Mouse (Mus musculus) heart, embryonic 12.5 days (tissue): ENCODE measurements around the gene Tfpt. TPM values are rescaled to one million over a fixed set of nuclear protein-coding genes. Genes with fewer than 3 reads are reported as not detected.
"Not testable (repeated sequence)": the region's sequence is repeated elsewhere in the genome, so short reads cannot be mapped to it uniquely, and the experiment has no call there.

Experiments
- ATAC-seq: fragments of 200-750 bp; cut with Nextera tagmentation; 2 replicates; pipeline ENCODE4 v1.8.0; 2017; ENCODE audit warnings: moderate TSS enrichment, moderate library complexity; ENCODE audit not compliant: insufficient number of reproducible peaks, low FRiP score
- H3K27ac ChIP-seq: fragments of 300-500 bp; sonication (generic); 2 replicates; pipeline ENCODE4 v1.5.1; 2016; ENCODE audit warnings: mild to moderate bottlenecking, moderate library complexity; ENCODE audit not compliant: poor library complexity, severe bottlenecking
- H3K27me3 ChIP-seq: fragments of 300-500 bp; sonication (generic); replicated peaks from 2 replicates; pipeline ENCODE4 v1.6.1; 2016; ENCODE audit warnings: mild to moderate bottlenecking, moderate library complexity
- H3K36me3 ChIP-seq: fragments of 300-500 bp; sonication (generic); 2 replicates; pipeline ENCODE4 v1.6.1; 2016; ENCODE audit warnings: mild to moderate bottlenecking, moderate library complexity
- H3K4me1 ChIP-seq: fragments of 300-500 bp; sonication (generic); replicated peaks from 2 replicates; pipeline ENCODE4 v1.6.1; 2016; ENCODE audit warnings: mild to moderate bottlenecking
- H3K4me2 ChIP-seq: fragments of 300-500 bp; sonication (generic); 2 replicates; pipeline ENCODE4 v1.6.1; 2016; ENCODE audit warnings: mild to moderate bottlenecking, moderate library complexity
- H3K4me3 ChIP-seq: fragments of 300-500 bp; sonication (generic); 2 replicates; pipeline ENCODE4 v1.5.1; 2016; ENCODE audit warnings: mild to moderate bottlenecking
- H3K9ac ChIP-seq: fragments of 300-500 bp; sonication (generic); 2 replicates; pipeline ENCODE4 v1.6.1; 2016; ENCODE audit warnings: mild to moderate bottlenecking, moderate library complexity
- H3K9me3 ChIP-seq: fragments of 300-500 bp; sonication (generic); replicated peaks from 2 replicates; pipeline ENCODE4 v1.6.1; 2016; ENCODE audit warnings: mild to moderate bottlenecking, moderate library complexity
- WGBS: fragments of 180-500 bp; shearing (Covaris S2); methylation state at CpG from one replicate; pipeline ENCODE4 v1.1.7; 2016; 5-methylcytosine and 5-hydroxymethylcytosine counted together
- microRNA-seq: library from miRNA; unstranded; fragments of <30 nt; microRNA quantifications from one replicate; pipeline ENCODE4, GENCODE M21; 2017
- polyA plus RNA-seq: library from polyadenylated mRNA; unstranded; fragments of >200 nt; fragmentation: Nextera tagmentation; extraction: Ambion mirVana; gene quantifications from 2 replicates; pipeline ENCODE4 v1.2.1, GENCODE M21; 2016

Tfpt gene
- polyA plus RNA-seq, 1 experiment from 2014 or later, result 18.6 TPM

- 67% methylated on average over 5 of the region's 5 CpGs for WGBS
- no peak for ATAC-seq
- Histone ChIP-seq H3K9me3 (peaks cover 5% of the 10 kb centered on the region), H3K4me2 (no peak overlapping the region), H3K4me1 (no peaks in the 10 kb centered on the region), H3K27ac (no peak overlapping the region), H3K9ac (no peak overlapping the region), H3K4me3 (no peak overlapping the region), H3K36me3 (no peaks in the 10 kb centered on the region), H3K27me3 (no peaks in the 10 kb centered on the region)
These were observed 53.2 kb downstream of the Tfpt start for GRCm38 (mm10) chr7:3576354-3577124.

DNA sequence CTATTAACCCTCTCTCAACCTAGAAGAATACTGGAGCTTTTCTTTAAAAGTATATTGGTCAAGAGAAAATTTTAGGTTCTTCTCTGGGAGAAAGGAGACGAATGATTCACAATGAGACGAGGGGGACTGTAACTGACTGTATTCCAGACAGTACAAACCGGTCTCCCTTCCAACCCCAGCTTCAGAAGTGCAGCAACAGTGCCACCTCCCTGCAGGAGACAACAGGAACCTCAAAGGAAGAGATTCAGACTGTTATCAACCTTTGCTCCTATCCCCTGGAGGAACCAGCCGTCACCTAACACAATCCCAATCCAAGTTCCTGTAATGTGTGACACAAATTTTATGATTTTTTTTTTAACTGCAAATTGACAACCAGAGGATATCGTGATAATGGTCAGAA, 55.5 kb downstream of the Tfpt start:
- no peak for ATAC-seq

GRCm38 (mm10) chr7:3571847-3572246, 57.9 kb downstream of the Tfpt start:
- ATAC-seq, result no peak

More for the DNA sequence above, 55.5 kb downstream of the Tfpt start:
- H3K4me2 ChIP-seq, result no peak overlapping the region
- no peak overlapping the region for H3K4me3 ChIP-seq
- H3K27ac ChIP-seq, result no peak overlapping the region
- WGBS, result 41% methylated on average over 5 of the region's 5 CpGs
- no peaks in the 10 kb centered on the region for H3K4me1 ChIP-seq
- H3K9ac ChIP-seq, result no peak overlapping the region
- no peaks in the 10 kb centered on the region for H3K27me3 ChIP-seq
- H3K36me3 ChIP-seq, result no peaks in the 10 kb centered on the region
- H3K9me3 ChIP-seq, result no peaks in the 10 kb centered on the region; the same call in 1 of the 2 replicates

GRCm38 (mm10) chr7:3570580-3570979, 59.1 kb downstream of the Tfpt start:
- WGBS, result 87% methylated on average over 3 of the region's 3 CpGs
- not testable (repeated sequence) for H3K36me3 ChIP-seq, H3K9me3 ChIP-seq, ATAC-seq, H3K4me1 ChIP-seq, H3K27ac ChIP-seq, H3K4me2 ChIP-seq, H3K9ac ChIP-seq, H3K4me3 ChIP-seq, H3K27me3 ChIP-seq

More at GRCm38 (mm10) chr7:3571847-3572246, 57.9 kb downstream of the Tfpt start:
- Histone ChIP-seq H3K4me2 (no peak overlapping the region), H3K4me3 (no peak overlapping the region), H3K27me3 (no peaks in the 10 kb centered on the region), H3K9ac (no peak overlapping the region), H3K36me3 (no peaks in the 10 kb centered on the region), H3K4me1 (no peaks in the 10 kb centered on the region), H3K9me3 (no peaks in the 10 kb centered on the region), H3K27ac (no peak overlapping the region)
- 83% methylated on average over 1 of the region's 1 CpGs for WGBS

Small RNA genes lying within 50 kb of the gene (microRNA-seq; reads per million reads assigned to microRNA genes)
- gene Gm25100 (not detected), gene Mir3572 (3.8 reads per million, percentile 12 among the genes with 10 or more reads in this experiment)

Other genes with a start within 250 kb of the Tfpt start
- 1.6 and 1.9 TPM in 2 replicates for gene Cacng8, start 239.2 kb downstream of the Tfpt start, polyA plus RNA-seq
- gene Cacng6, start 205.7 kb downstream of the Tfpt start, polyA plus RNA-seq, result 23.1 and 23.5 TPM in 2 replicates
- not detected in 2 replicates for gene Tarm1, start 127.3 kb downstream of the Tfpt start, polyA plus RNA-seq
- gene Oscar, start 13.8 kb downstream of the Tfpt start, polyA plus RNA-seq, result 0.09 and 0.23 TPM in 2 replicates
- 550 and 560 TPM in 2 replicates for gene Ndufa3, start 12.6 kb downstream of the Tfpt start, polyA plus RNA-seq
- 63.7 and 68.0 TPM in 2 replicates for gene Prpf31, start 56 bp upstream of the Tfpt start, polyA plus RNA-seq
- 35.8 and 41.9 TPM in 2 replicates for gene Cnot3, start 15.3 kb upstream of the Tfpt start, polyA plus RNA-seq
- 20.5 and 21.4 TPM in 2 replicates for gene Leng1, start 35.9 kb upstream of the Tfpt start, polyA plus RNA-seq
- 4.4 and 4.6 TPM in 2 replicates for gene Tmc4, start 47.6 kb upstream of the Tfpt start, polyA plus RNA-seq
- gene Tsen34, start 62.9 kb upstream of the Tfpt start, polyA plus RNA-seq, result 206 and 218 TPM in 2 replicates
- gene Mboat7, start 63.6 kb upstream of the Tfpt start, polyA plus RNA-seq, result 40.7 TPM in 2 replicates
- gene Rps9, start 74.1 kb upstream of the Tfpt start, polyA plus RNA-seq, result 866 and 893 TPM in 2 replicates
- 0.04 and 0.12 TPM in 2 replicates for gene Pirb, start 90.5 kb upstream of the Tfpt start, polyA plus RNA-seq
- gene Gm15448, start 195.8 kb upstream of the Tfpt start, polyA plus RNA-seq, result not detected in 2 replicates
- gene Pira2, start 215.1 kb upstream of the Tfpt start, polyA plus RNA-seq, result not detected in 2 replicates